Comparison of ENCODE assay signal across 13 mouse cellular contexts in genomic region chr7:129662051-129662789, GRCm38 (mm10).
DNase-seq lines count a peak whose midpoint lies in the region; ATAC-seq lines count a peak whose summit lies in the region.
"Had no signal": no experiment of that assay in that cellular context is flagged by ENCODE, and none has a peak within 500 bp of the region (broad histone marks: within the 10 kb centered on the region; RNA-seq: fewer than 3 reads in every experiment).

No protein-coding gene starts in this region.

- no peak for ATAC-seq in heart, embryonic 11.5 days (replicated peaks; ENCODE audit: insufficient number of reproducible peaks, low FRiP score, low TSS enrichment)
- no peak for ATAC-seq in lung, embryonic 15.5 days (ENCODE audit: borderline replicate concordance, extremely low read depth, low FRiP score, low TSS enrichment)
- no peak for ATAC-seq in embryonic facial prominence, embryonic 12.5 days (ENCODE audit: insufficient number of reproducible peaks, insufficient read depth, low FRiP score, low TSS enrichment)
- no peak for ATAC-seq in limb, embryonic 13.5 days (ENCODE audit: low FRiP score, low read depth)
- ATAC-seq in CD4-positive, CD25-positive, alpha-beta regulatory T cell, adult 4 months, result no peak
- ATAC-seq: liver, embryonic 12.5 days had no signal

- no peak overlapping the region for H3K9ac ChIP-seq in heart, embryonic 11.5 days (ENCODE audit: low read depth, low read length)
- no peak overlapping the region for H3K9ac ChIP-seq in lung, embryonic 15.5 days
- no peak overlapping the region for H3K9ac ChIP-seq in embryonic facial prominence, embryonic 12.5 days
- no peak overlapping the region; the same call in 1 of the 2 replicates for H3K9ac ChIP-seq in limb, embryonic 13.5 days
- H3K9ac ChIP-seq: hindbrain, embryonic 14.5 days; liver, embryonic 12.5 days had no signal

- WGBS in heart, embryonic 11.5 days (ENCODE audit: insufficient replicate concordance), result 76% methylated on average over 16 of the region's 16 CpGs
- 62% methylated on average over 16 of the region's 16 CpGs for WGBS in lung, embryonic 15.5 days
- WGBS in embryonic facial prominence, embryonic 12.5 days, result 64% methylated on average over 16 of the region's 16 CpGs
- WGBS in limb, embryonic 13.5 days, result 44% methylated on average over 16 of the region's 16 CpGs

- H3K9me3 ChIP-seq in heart, embryonic 11.5 days (replicated peaks; ENCODE audit: control insufficient read depth, low read length), result no peaks in the 10 kb centered on the region
- H3K9me3 ChIP-seq in lung, embryonic 15.5 days, result no peaks in the 10 kb centered on the region
- H3K9me3 ChIP-seq in embryonic facial prominence, embryonic 12.5 days, result no peaks in the 10 kb centered on the region
- H3K9me3 ChIP-seq in limb, embryonic 13.5 days, result no peaks in the 10 kb centered on the region
- H3K9me3 ChIP-seq: liver, embryonic 12.5 days; megakaryocyte, embryonic 14.5 days had no signal

- no peaks in the 10 kb centered on the region for H3K36me3 ChIP-seq in heart, embryonic 11.5 days (ENCODE audit: control insufficient read depth, insufficient read depth, low read length)
- no peaks in the 10 kb centered on the region for H3K36me3 ChIP-seq in lung, embryonic 15.5 days
- H3K36me3 ChIP-seq in embryonic facial prominence, embryonic 12.5 days, result no peaks in the 10 kb centered on the region
- no peaks in the 10 kb centered on the region for H3K36me3 ChIP-seq in limb, embryonic 13.5 days
- H3K36me3 ChIP-seq: liver, embryonic 12.5 days had no signal

- no peak overlapping the region for H3K27ac ChIP-seq in heart, embryonic 11.5 days (ENCODE audit: low read depth, low read length)
- peak overlapping the region; percentile 87 for H3K27ac ChIP-seq in lung, embryonic 15.5 days
- H3K27ac ChIP-seq in embryonic facial prominence, embryonic 12.5 days, result peak overlapping the region; percentile 59; the same call in 1 of the 2 replicates
- H3K27ac ChIP-seq in limb, embryonic 13.5 days, result peak overlapping the region; percentile 70; the same call in 1 of the 2 replicates
- H3K27ac ChIP-seq: hindbrain, embryonic 14.5 days; liver, embryonic 12.5 days had no signal

- peaks cover 3% of the 10 kb centered on the region; the same call in 1 of the 2 replicates for H3K4me1 ChIP-seq in heart, embryonic 11.5 days (ENCODE audit: control insufficient read depth, insufficient read depth, low read length)
- peaks cover 65% of the 10 kb centered on the region for H3K4me1 ChIP-seq in lung, embryonic 15.5 days
- H3K4me1 ChIP-seq in embryonic facial prominence, embryonic 12.5 days, result peaks cover 33% of the 10 kb centered on the region
- peaks cover 66% of the 10 kb centered on the region for H3K4me1 ChIP-seq in limb, embryonic 13.5 days
- H3K4me1 ChIP-seq: megakaryocyte, embryonic 14.5 days had no signal

- H3K27me3 ChIP-seq in heart, embryonic 11.5 days (ENCODE audit: control insufficient read depth, insufficient read depth, low read length), result no peaks in the 10 kb centered on the region
- no peaks in the 10 kb centered on the region for H3K27me3 ChIP-seq in lung, embryonic 15.5 days
- no peaks in the 10 kb centered on the region for H3K27me3 ChIP-seq in embryonic facial prominence, embryonic 12.5 days
- H3K27me3 ChIP-seq in limb, embryonic 13.5 days, result 0 out of 2 replicates have a peak, but pooled peaks cover 3% of the 10 kb centered on the region
- H3K27me3 ChIP-seq: liver, embryonic 12.5 days had no signal

- no peak overlapping the region for H3K4me2 ChIP-seq in heart, embryonic 11.5 days
- H3K4me2 ChIP-seq in lung, embryonic 15.5 days, result no peak overlapping the region
- H3K4me2 ChIP-seq in embryonic facial prominence, embryonic 12.5 days (replicated peaks), result no peak overlapping the region
- H3K4me2 ChIP-seq in limb, embryonic 13.5 days (replicated peaks), result no peak overlapping the region
- H3K4me2 ChIP-seq: hindbrain, embryonic 14.5 days; liver, embryonic 12.5 days had no signal

- H3K4me3 ChIP-seq in heart, embryonic 11.5 days (ENCODE audit: low read depth, low read length), result no peak overlapping the region
- no peak overlapping the region for H3K4me3 ChIP-seq in lung, embryonic 15.5 days
- no peak overlapping the region for H3K4me3 ChIP-seq in embryonic facial prominence, embryonic 12.5 days
- H3K4me3 ChIP-seq in limb, embryonic 13.5 days, result no peak overlapping the region
- H3K4me3 ChIP-seq: liver, embryonic 12.5 days; megakaryocyte, embryonic 14.5 days had no signal

- DNase-seq in heart, postnatal 4 days, result peak; percentile 43
- no peak for DNase-seq in lung, postnatal 10 days
- DNase-seq in B cell, adult 2 months, result no peak
- DNase-seq: spleen, adult 18-20 months; thymus, postnatal 25 days had no signal
